Mouse (Mus musculus) neural tube, embryonic 14.5 days (tissue): ENCODE results near the gene Ms4a4c. TPM values are rescaled to one million over a fixed set of nuclear protein-coding genes. Genes with fewer than 3 reads are reported as not detected.
"Not testable (repeated sequence)": the region's sequence is repeated elsewhere in the genome, so short reads cannot be mapped to it uniquely, and the experiment has no call there.

Source experiments
- ATAC-seq: fragments of 200-750 bp; cut with Nextera tagmentation; 2 replicates; pipeline ENCODE4 v1.8.0; 2017; ENCODE audit warnings: low read depth, mild to moderate bottlenecking, moderate TSS enrichment, moderate library complexity
- H3K27ac ChIP-seq: fragments of 300-500 bp; sonication (generic); 2 replicates; pipeline ENCODE4 v1.5.1; 2014; ENCODE audit warnings: low read depth, mild to moderate bottlenecking, control low read depth, low read length, moderate library complexity, mixed read lengths
- H3K27me3 ChIP-seq: fragments of 300-500 bp; sonication (generic); 2 replicates; pipeline ENCODE4 v1.6.1; 2014; ENCODE audit warnings: low read length; ENCODE audit not compliant: control insufficient read depth, insufficient read depth
- H3K36me3 ChIP-seq: fragments of 300-500 bp; sonication (generic); 2 replicates; pipeline ENCODE4 v1.6.1; 2014; ENCODE audit warnings: low read length, mixed read lengths; ENCODE audit not compliant: control insufficient read depth, insufficient read depth
- H3K4me1 ChIP-seq: fragments of 300-500 bp; sonication (generic); 2 replicates; pipeline ENCODE4 v1.6.1; 2014; ENCODE audit warnings: low read length; ENCODE audit not compliant: control insufficient read depth, insufficient read depth
- H3K4me2 ChIP-seq: fragments of 300-500 bp; sonication (generic); 2 replicates; pipeline ENCODE4 v1.6.1; 2014; ENCODE audit warnings: mild to moderate bottlenecking, low read depth, low read length, control low read depth
- H3K4me3 ChIP-seq: fragments of 300-500 bp; sonication (generic); 2 replicates; pipeline ENCODE4 v1.5.1; 2014; ENCODE audit warnings: low read depth, low read length, control low read depth, mixed read lengths
- H3K9ac ChIP-seq: fragments of 300-500 bp; sonication (generic); replicated peaks from 2 replicates; pipeline ENCODE4 v1.6.1; 2014; ENCODE audit warnings: low read depth, mild to moderate bottlenecking, control low read depth, low read length, mixed read lengths
- H3K9me3 ChIP-seq: fragments of 300-500 bp; sonication (generic); 2 replicates; pipeline ENCODE4 v1.6.1; 2016; ENCODE audit warnings: low read length; ENCODE audit not compliant: control insufficient read depth
- WGBS: fragments of 180-500 bp; shearing (Covaris S2); extraction: QIAGEN DNeasy Blood & Tissue Kit; methylation state at CpG from one replicate; pipeline ENCODE4 v1.1.7; 2014; 5-methylcytosine and 5-hydroxymethylcytosine counted together
- polyA plus RNA-seq: library from polyadenylated mRNA; unstranded; fragments of >200 nt; fragmentation: Nextera tagmentation; extraction: Ambion mirVana; gene quantifications from 2 replicates; pipeline ENCODE4 v1.2.1, GENCODE M21; 2014

Gene Ms4a4c
- polyA plus RNA-seq, 1 experiment from 2014 or later: not detected

DNA sequence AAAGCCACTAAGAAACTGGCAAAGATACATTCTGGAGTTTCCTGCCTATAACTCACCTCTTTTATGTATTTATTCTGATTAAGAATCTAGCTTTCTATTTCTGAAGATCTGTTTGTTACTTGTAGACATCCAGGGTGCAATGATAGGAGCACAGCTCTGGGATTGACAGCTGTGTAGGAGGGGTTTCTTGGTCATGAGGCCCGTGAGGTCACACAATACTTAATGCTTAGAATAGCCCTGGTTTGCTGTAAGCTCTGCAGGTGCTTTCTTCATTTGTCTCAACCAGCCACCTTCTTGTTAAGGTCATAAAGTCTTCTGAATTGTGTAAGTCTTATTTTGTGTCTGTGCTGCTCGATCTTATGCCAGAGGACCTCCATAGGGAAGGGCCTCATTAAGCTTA lies 15.6 kb upstream of the Ms4a4c start:
- Histone ChIP-seq H3K4me2 (no peak overlapping the region), H3K9ac (no peak overlapping the region), H3K27ac (no peak overlapping the region), H3K4me1 (no peaks in the 10 kb centered on the region), H3K4me3 (no peak overlapping the region), H3K36me3 (no peaks in the 10 kb centered on the region), H3K9me3 (no peaks in the 10 kb centered on the region), H3K27me3 (no peaks in the 10 kb centered on the region)
- ATAC-seq: no peak
- WGBS: 81% methylated on average over 2 of the region's 2 CpGs

DNA sequence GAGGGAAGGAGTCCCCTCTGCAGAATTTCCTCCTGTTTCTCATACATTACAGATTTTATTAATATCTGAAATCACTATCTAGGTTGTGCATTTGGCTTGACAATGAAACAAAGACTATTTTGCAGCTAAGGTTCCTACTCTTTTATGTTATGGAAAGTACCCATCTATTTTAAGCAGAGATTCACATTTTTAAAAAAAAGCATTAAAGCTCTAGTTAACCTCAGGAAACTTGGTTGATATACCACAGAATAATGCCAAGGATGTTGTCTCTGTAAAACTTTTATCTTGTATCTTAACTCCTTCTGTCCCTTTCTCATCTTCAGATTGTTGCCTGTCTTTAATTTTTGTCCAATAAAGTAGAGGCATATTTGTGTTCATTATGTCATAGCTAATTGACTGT lies 8.8 kb upstream of the Ms4a4c start:
- Histone ChIP-seq H3K4me2 (no peak overlapping the region), H3K9me3 (no peaks in the 10 kb centered on the region), H3K36me3 (no peaks in the 10 kb centered on the region), H3K27ac (no peak overlapping the region), H3K4me3 (no peak overlapping the region), H3K27me3 (no peaks in the 10 kb centered on the region), H3K9ac (no peak overlapping the region), H3K4me1 (no peaks in the 10 kb centered on the region)
- ATAC-seq: no peak

DNA sequence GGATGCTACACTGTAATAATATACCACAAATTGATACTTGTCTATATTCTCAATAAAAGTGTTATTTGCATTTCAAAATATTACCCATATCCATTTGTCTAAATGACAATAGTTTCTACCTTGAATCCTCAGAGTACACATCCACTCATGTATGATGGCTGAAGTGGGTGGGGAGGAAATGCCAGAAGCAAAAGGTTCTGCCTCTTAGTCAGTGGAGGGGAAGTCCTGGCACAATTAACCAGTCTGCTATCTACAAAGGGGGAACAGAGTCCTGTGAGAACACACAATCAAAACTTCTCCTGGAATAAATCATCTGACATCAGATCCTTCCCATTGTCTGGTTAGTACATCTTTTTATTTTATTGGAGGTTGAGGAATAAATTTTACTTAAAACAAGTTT lies 2.9 kb downstream of the Ms4a4c start:
- no peaks in the 10 kb centered on the region for H3K9me3 ChIP-seq
- no peak for ATAC-seq

DNA sequence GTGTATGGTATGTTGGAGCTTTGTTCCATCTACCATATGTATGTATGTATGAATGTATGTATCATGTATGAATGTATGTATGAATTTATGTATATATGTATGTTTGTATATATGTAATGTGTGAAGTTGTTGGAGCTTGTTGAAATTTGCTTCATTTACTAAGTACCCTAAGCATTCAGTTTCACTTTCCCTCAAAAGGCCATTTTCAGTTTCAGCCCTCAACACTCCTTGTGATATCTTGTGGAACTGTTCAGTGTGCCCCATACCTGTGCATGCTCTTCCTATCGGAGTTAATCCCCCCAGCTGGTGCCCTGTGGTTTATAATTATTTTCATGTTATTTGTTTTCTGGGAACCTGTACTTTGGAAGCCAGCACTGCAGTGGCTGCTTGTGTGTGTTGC lies 4.0 kb downstream of the Ms4a4c start:
- Histone ChIP-seq H3K27me3 (no peaks in the 10 kb centered on the region), H3K9me3 (no peaks in the 10 kb centered on the region), H3K4me1 (no peaks in the 10 kb centered on the region), H3K4me3 (no peak overlapping the region), H3K36me3 (no peaks in the 10 kb centered on the region), H3K9ac (no peak overlapping the region), H3K27ac (no peak overlapping the region), H3K4me2 (no peak overlapping the region)
- no peak for ATAC-seq
- 97% methylated on average over 1 of the region's 1 CpGs for WGBS

More for the DNA sequence above, 2.9 kb downstream of the Ms4a4c start:
- Histone ChIP-seq H3K27ac (no peak overlapping the region), H3K4me2 (no peak overlapping the region), H3K36me3 (no peaks in the 10 kb centered on the region), H3K27me3 (no peaks in the 10 kb centered on the region), H3K4me1 (no peaks in the 10 kb centered on the region), H3K4me3 (no peak overlapping the region), H3K9ac (no peak overlapping the region)

DNA sequence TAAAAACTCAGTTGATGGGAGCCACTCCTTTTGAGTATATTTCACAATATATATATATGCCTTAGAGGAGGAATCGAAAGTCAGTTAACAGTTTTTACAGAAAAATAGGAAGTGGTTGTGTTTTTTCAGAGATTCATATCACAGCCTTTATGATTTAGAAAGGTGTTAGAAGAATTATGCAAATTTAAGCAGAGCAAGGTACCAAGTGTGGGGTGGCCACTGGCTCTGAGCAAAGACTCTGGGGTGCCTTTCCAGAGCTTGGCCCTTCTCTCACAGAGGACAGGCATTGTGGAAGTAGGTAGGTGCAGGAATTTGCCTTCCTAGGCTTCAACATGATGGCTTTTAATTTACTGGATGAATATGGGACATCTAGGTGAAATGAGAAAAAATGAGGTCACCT lies 7.1 kb downstream of the Ms4a4c start:
- no peaks in the 10 kb centered on the region for H3K27me3 ChIP-seq
- H3K27ac ChIP-seq: no peak overlapping the region
- no peaks in the 10 kb centered on the region for H3K36me3 ChIP-seq
- no peaks in the 10 kb centered on the region for H3K4me1 ChIP-seq
- H3K9me3 ChIP-seq: no peaks in the 10 kb centered on the region
- no peak overlapping the region for H3K4me3 ChIP-seq
- 89% methylated on average over 1 of the region's 1 CpGs for WGBS
- H3K9ac ChIP-seq: no peak overlapping the region
- no peak for ATAC-seq
- H3K4me2 ChIP-seq: no peak overlapping the region

DNA sequence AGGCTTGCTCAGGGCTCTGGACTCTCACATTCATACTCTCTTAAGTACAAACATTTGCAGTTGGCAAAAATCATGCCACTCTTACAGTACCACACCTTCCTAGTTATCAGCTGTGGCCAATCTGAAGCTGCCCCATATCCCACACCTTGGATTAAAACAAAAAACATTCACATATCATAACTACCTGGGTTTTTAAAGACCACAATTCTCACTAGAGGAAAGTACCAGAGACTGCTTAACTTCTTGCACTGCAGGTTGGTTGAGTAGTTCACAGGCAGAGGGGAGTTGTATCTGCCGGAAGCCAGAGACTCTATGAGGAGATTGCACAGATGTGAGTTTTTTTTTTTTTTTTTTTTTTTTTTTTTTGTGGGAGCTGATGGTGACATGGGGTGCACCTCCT lies 9.5 kb downstream of the Ms4a4c start:
- H3K9ac ChIP-seq: no peak overlapping the region
- no peak overlapping the region for H3K27ac ChIP-seq
- no peak for ATAC-seq
- no peaks in the 10 kb centered on the region for H3K4me1 ChIP-seq
- no peak overlapping the region for H3K4me3 ChIP-seq
- H3K36me3 ChIP-seq: no peaks in the 10 kb centered on the region
- WGBS: 90% methylated on average over 1 of the region's 1 CpGs
- H3K27me3 ChIP-seq: no peaks in the 10 kb centered on the region
- H3K4me2 ChIP-seq: no peak overlapping the region
- H3K9me3 ChIP-seq: no peaks in the 10 kb centered on the region

DNA sequence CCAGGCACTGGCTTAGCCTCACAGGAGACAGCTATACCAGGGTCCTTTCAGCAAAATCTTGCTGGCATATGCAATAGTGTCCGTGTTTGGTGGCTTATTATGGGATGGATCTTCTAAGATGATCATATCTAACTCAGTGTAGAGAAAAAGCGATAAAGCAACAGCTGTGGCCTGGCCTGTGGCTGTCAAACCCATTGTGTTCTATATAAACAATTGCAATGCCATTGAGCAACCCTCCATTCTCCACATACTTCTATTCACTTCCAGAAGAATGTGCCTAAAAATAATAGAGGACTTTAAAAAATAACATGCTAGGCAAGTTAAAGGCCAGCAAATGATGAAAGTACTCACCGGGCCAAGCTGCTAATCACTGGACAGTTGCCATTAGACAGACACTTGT lies 11.0 kb downstream of the Ms4a4c start:
- H3K4me2 ChIP-seq: no peak overlapping the region
- WGBS: 77% methylated on average over 3 of the region's 3 CpGs
- H3K4me3 ChIP-seq: no peak overlapping the region
- H3K27me3 ChIP-seq: no peaks in the 10 kb centered on the region
- H3K36me3 ChIP-seq: no peaks in the 10 kb centered on the region
- no peak overlapping the region for H3K9ac ChIP-seq
- no peak overlapping the region for H3K27ac ChIP-seq
- H3K9me3 ChIP-seq: no peaks in the 10 kb centered on the region
- no peaks in the 10 kb centered on the region for H3K4me1 ChIP-seq
- no peak for ATAC-seq

DNA sequence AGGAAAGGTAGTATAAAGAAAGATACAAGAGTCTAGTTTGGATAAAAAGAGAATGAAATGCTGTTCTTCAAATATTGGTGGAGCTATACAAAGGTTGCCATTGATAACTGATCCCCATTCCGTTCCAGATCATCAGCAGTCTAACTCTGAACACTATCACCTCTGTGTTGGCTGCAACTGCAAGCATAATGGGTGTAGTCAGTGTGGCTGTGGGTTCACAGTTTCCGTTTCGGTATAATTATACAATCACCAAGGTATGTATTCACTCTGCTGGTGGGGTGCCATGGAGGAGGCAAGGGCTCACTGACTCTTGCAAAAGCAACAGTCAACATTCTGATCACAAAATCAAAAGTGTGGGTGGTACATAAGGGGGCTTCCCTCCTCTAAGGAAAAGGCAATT lies 14.3 kb downstream of the Ms4a4c start:
- H3K27me3 ChIP-seq, H3K36me3 ChIP-seq, H3K27ac ChIP-seq, H3K4me3 ChIP-seq, H3K4me1 ChIP-seq, H3K9ac ChIP-seq, H3K4me2 ChIP-seq, H3K9me3 ChIP-seq, ATAC-seq: not testable (repeated sequence)
- WGBS: 64% methylated on average over 1 of the region's 3 CpGs

DNA sequence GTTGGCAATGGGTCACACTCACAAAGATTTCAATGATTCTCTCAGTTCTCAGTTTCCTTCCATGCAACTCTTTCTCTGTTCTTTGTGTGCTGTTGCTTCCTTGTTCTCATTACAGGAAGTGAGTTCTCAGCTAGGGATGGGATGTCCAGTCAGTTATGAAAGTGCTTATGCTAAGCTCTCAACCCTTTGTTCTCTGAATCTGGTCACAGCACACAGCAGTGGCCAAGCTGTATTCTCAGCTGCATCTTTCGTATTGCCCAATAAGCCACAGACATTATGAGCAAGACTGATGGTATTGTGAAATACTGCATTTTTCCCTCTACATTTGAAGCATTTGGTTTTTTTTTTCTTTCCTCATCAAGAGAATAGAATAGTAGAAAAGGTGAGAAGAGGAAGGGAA lies 26.6 kb downstream of the Ms4a4c start:
- not testable (repeated sequence) for H3K4me2 ChIP-seq, H3K9ac ChIP-seq, H3K4me1 ChIP-seq, H3K36me3 ChIP-seq, H3K27me3 ChIP-seq, H3K27ac ChIP-seq, H3K9me3 ChIP-seq, H3K4me3 ChIP-seq, ATAC-seq
- WGBS: 89% methylated on average over 1 of the region's 1 CpGs
